Mouse (Mus musculus): ENCODE results near the gene Trim2.
A peak's percentile ranks its signal among the peaks of the same experiment; 100 is the strongest.

Trim2 gene

GRCm38 (mm10) chr3:84149831-84150230 lies 156.8 kb downstream of the Trim2 start:
- DNase-seq (ENCODE audit: low read depth, low spot score) = no peak

- DNase-seq (ENCODE audit: low read depth, low spot score) = no peak
These were observed 165.7 kb downstream of the Trim2 start for GRCm38 (mm10) chr3:84140947-84141346.

GRCm38 (mm10) chr3:84136509-84136908 lies 170.2 kb downstream of the Trim2 start:
- DNase-seq (ENCODE audit: low read depth, low spot score) = no peak

GRCm38 (mm10) chr3:84135933-84136332 lies 170.7 kb downstream of the Trim2 start:
- DNase-seq (ENCODE audit: low read depth, low spot score) = no peak

GRCm38 (mm10) chr3:84135387-84135786 lies 171.3 kb downstream of the Trim2 start:
- no peak for DNase-seq (ENCODE audit: low read depth, low spot score)

GRCm38 (mm10) chr3:84131369-84131768 lies 175.3 kb downstream of the Trim2 start:
- no peak for DNase-seq (ENCODE audit: low read depth, low spot score)

- DNase-seq (ENCODE audit: low read depth, low spot score) = no peak
These were observed 175.9 kb downstream of the Trim2 start for GRCm38 (mm10) chr3:84130776-84131175.

GRCm38 (mm10) chr3:84128871-84129870 lies 177.5 kb downstream of the Trim2 start:
- DNase-seq (ENCODE audit: low read depth, low spot score) = no peak

- DNase-seq (ENCODE audit: low read depth, low spot score) = peak; percentile 37
These were observed 179.2 kb downstream of the Trim2 start for GRCm38 (mm10) chr3:84127431-84127830.

- DNase-seq (ENCODE audit: low read depth, low spot score) = no peak
These were observed 180.0 kb downstream of the Trim2 start for GRCm38 (mm10) chr3:84126721-84127120.

GRCm38 (mm10) chr3:84125704-84126289 lies 180.9 kb downstream of the Trim2 start:
- no peak for DNase-seq (ENCODE audit: low read depth, low spot score)

GRCm38 (mm10) chr3:84123461-84123860 lies 183.2 kb downstream of the Trim2 start:
- DNase-seq (ENCODE audit: low read depth, low spot score) = peak; percentile 30

- no peak for DNase-seq (ENCODE audit: low read depth, low spot score)
These were observed 188.0 kb downstream of the Trim2 start for GRCm38 (mm10) chr3:84118718-84119117.

GRCm38 (mm10) chr3:84118178-84118577 lies 188.5 kb downstream of the Trim2 start:
- no peak for DNase-seq (ENCODE audit: low read depth, low spot score)
